Mouse (Mus musculus) MEL (cell line): ENCODE measurements at regions not wholly inside any gene's neighbourhood (a gene's known extent, or its start where the extent isn't known, plus 50 kb on each side); places are given as distances from the start of the nearest gene placed in this dataset.

Experiments
- DNase-seq: peaks from one replicate; pipeline ENCODE4 v3.0.0; 2011; ENCODE audit warnings: low read depth, low spot score
- H3K27ac ChIP-seq: 2 replicates; pipeline ENCODE4 v1.5.1; 2012; ENCODE audit warnings: low read depth, mild to moderate bottlenecking, control low read depth, low read length, moderate library complexity; ENCODE audit not compliant: control insufficient read depth
- H3K27me3 ChIP-seq, 2 experiments: fragments of 150-350 bp in 1 of 2; sonication (generic) in 1 of 2; 2 replicates each; pipeline ENCODE4 v1.6.1; 2012; ENCODE audit warnings: low read length in 2 of 2, mild to moderate bottlenecking in 2 of 2, improper control_type of control experiment in 1 of 2, moderate library complexity in 1 of 2; ENCODE audit not compliant: insufficient read depth in 2 of 2, control insufficient read depth in 1 of 2
- H3K36me3 ChIP-seq, 2 experiments: 2 replicates each; pipeline ENCODE4 v1.6.1; 2012 to 2014; ENCODE audit warnings: low read length in 2 of 2, improper control_type of control experiment in 1 of 2, inconsistent platforms in 1 of 2, mild to moderate bottlenecking in 1 of 2; ENCODE audit not compliant: insufficient read depth in 2 of 2, control insufficient read depth in 1 of 2
- H3K4me1 ChIP-seq, 2 experiments: fragments of 150-350 bp in 1 of 2; sonication (generic) in 1 of 2; 2 replicates each; pipeline ENCODE4 v1.6.1; 2012; ENCODE audit warnings: low read length in 2 of 2, improper control_type of control experiment in 1 of 2, mild to moderate bottlenecking in 1 of 2; ENCODE audit not compliant: insufficient read depth in 2 of 2, control insufficient read depth in 1 of 2
- H3K4me3 ChIP-seq, 2 experiments: fragments of 150-350 bp in 1 of 2; sonication (generic) in 1 of 2; 2 replicates each; pipeline ENCODE4 v1.5.1; 2012; ENCODE audit warnings: low read depth in 2 of 2, low read length in 2 of 2, mild to moderate bottlenecking in 2 of 2, moderate library complexity in 2 of 2, control low read depth in 1 of 2, improper control_type of control experiment in 1 of 2; ENCODE audit not compliant: control insufficient read depth in 1 of 2, insufficient read depth in 1 of 2
- H3K79me2 ChIP-seq: 2 replicates; pipeline ENCODE4 v1.6.1; 2012; ENCODE audit warnings: mild to moderate bottlenecking, low read length, moderate library complexity; ENCODE audit not compliant: control insufficient read depth, poor library complexity, insufficient read depth
- H3K9ac ChIP-seq: 2 replicates; pipeline ENCODE4 v1.6.1; 2012; ENCODE audit warnings: low read depth, mild to moderate bottlenecking, control low read depth, low read length, moderate library complexity; ENCODE audit not compliant: control insufficient read depth, poor library complexity, severe bottlenecking
- H3K9me3 ChIP-seq: fragments of 150-350 bp; sonication (generic); replicated peaks from 2 replicates; pipeline ENCODE4 v1.6.1; 2012; ENCODE audit warnings: mild to moderate bottlenecking, low read length, improper control_type of control experiment, moderate library complexity; ENCODE audit not compliant: insufficient read depth
- CHD1 ChIP-seq: IDR thresholded peaks from 2 replicates; pipeline ENCODE4 v1.6.1; 2012; ENCODE audit warnings: low read depth, mild to moderate bottlenecking, inconsistent platforms, low read length, improper control_type of control experiment
- CHD2 ChIP-seq: IDR thresholded peaks from 2 replicates; pipeline ENCODE4 v1.6.1; 2011; ENCODE audit warnings: low read length, improper control_type of control experiment
- CTCF ChIP-seq, 3 experiments: IDR thresholded peaks in 2 of 3; conservative IDR thresholded peaks in 1 of 3; 2 replicates each; pipeline ENCODE4 v1.5.1; 2011 to 2012; ENCODE audit warnings: low read length in 3 of 3, low read depth in 2 of 3, mild to moderate bottlenecking in 2 of 3, improper control_type of control experiment in 1 of 3, inconsistent platforms in 1 of 3, mixed read lengths in 1 of 3, moderate library complexity in 1 of 3; ENCODE audit not compliant: control insufficient read depth in 1 of 3, insufficient read depth in 1 of 3, poor library complexity in 1 of 3, severe bottlenecking in 1 of 3
- ELF1 ChIP-seq: IDR thresholded peaks from 2 replicates; pipeline ENCODE4 v1.6.1; 2014; ENCODE audit warnings: low read depth, mild to moderate bottlenecking, inconsistent platforms, low read length, improper control_type of control experiment, moderate library complexity
- EP300 ChIP-seq, 2 experiments: IDR thresholded peaks; 2 replicates each; pipeline ENCODE4 v1.6.1; 2011; ENCODE audit warnings: improper control_type of control experiment in 2 of 2, low read length in 2 of 2, low read depth in 1 of 2, mild to moderate bottlenecking in 1 of 2
- JUND ChIP-seq: IDR thresholded peaks from 2 replicates; pipeline ENCODE4 v1.6.1; 2011; ENCODE audit warnings: low read depth, mild to moderate bottlenecking, improper control_type of control experiment, low read length
- KAT2A ChIP-seq: conservative IDR thresholded peaks from 2 replicates; pipeline ENCODE4 v1.6.1; 2012; ENCODE audit warnings: low read depth, low read length, improper control_type of control experiment, inconsistent platforms
- MAFK ChIP-seq: IDR thresholded peaks from 2 replicates; pipeline ENCODE4 v1.6.1; 2011; ENCODE audit warnings: low read depth, mild to moderate bottlenecking, low read length, improper control_type of control experiment, borderline replicate concordance
- MAX ChIP-seq: IDR thresholded peaks from 2 replicates; pipeline ENCODE4 v1.6.1; 2011; ENCODE audit warnings: low read length, improper control_type of control experiment
- MEF2A ChIP-seq: IDR thresholded peaks from 2 replicates; pipeline ENCODE4 v1.6.1; 2014; ENCODE audit warnings: low read depth, mild to moderate bottlenecking, inconsistent platforms, low read length, improper control_type of control experiment; ENCODE audit not compliant: poor library complexity, insufficient replicate concordance, severe bottlenecking; ENCODE audit errors: extremely low read depth
- MYC ChIP-seq: IDR thresholded peaks from 2 replicates; pipeline ENCODE4 v1.6.1; 2011; ENCODE audit warnings: low read depth, mild to moderate bottlenecking, low read length, improper control_type of control experiment, moderate library complexity
- POLR2AphosphoS2 ChIP-seq: IDR thresholded peaks from 2 replicates; pipeline ENCODE4 v1.6.1; 2011; ENCODE audit warnings: low read length, improper control_type of control experiment
- RCOR1 ChIP-seq: IDR thresholded peaks from 2 replicates; pipeline ENCODE4 v1.6.1; 2012; ENCODE audit warnings: low read depth, mild to moderate bottlenecking, inconsistent platforms, low read length, improper control_type of control experiment
- TAL1 ChIP-seq: IDR thresholded peaks from 2 replicates; pipeline ENCODE4 v1.6.1; 2012; ENCODE audit warnings: mild to moderate bottlenecking, inconsistent platforms, low read length, moderate library complexity, mixed read lengths
- TBP ChIP-seq: IDR thresholded peaks from 2 replicates; pipeline ENCODE4 v1.8.0; 2011; ENCODE audit warnings: low read depth, low read length, improper control_type of control experiment

- DNase-seq: no peak
- Histone ChIP-seq H3K36me3 (no peaks in the 10 kb centered on the region), H3K27ac (no peak overlapping the region), H3K9ac (no peak overlapping the region), H3K27me3 (no peaks in the 10 kb centered on the region), H3K4me1 (no peaks in the 10 kb centered on the region), H3K9me3 (no peaks in the 10 kb centered on the region), H3K4me3 (no peak overlapping the region), H3K79me2 (no peaks in the 10 kb centered on the region)
- TF ChIP-seq MAFK (no peak), JUND (no peak), POLR2AphosphoS2 (no peak), TBP (no peak), ELF1 (no peak), TAL1 (no peak), CHD2 (no peak), MAX (no peak), CTCF (IDR thresholded peaks at IDR 0.05 in 2 of 3, conservative IDR thresholded peaks at IDR 0.05 in 1 of 3; ENCODE audit: control insufficient read depth in 1 of 3, insufficient read depth in 1 of 3, low read depth in 2 of 3, low read length in 3 of 3, poor library complexity in 1 of 3, severe bottlenecking in 1 of 3) (no peak), CHD1 (no peak), EP300 (IDR thresholded peaks at IDR 0.05; ENCODE audit: low read depth in 1 of 2, low read length in 2 of 2) (no peak), MYC (no peak), MEF2A (no peak)
These were observed 106.7 kb upstream of the Col1a2 start for GRCm38 (mm10) chr6:4397695-4398598.

- Histone ChIP-seq H3K27ac (no peak overlapping the region), H3K27me3 (no peaks in the 10 kb centered on the region), H3K4me1 (no peaks in the 10 kb centered on the region), H3K4me3 (no peak overlapping the region), H3K79me2 (no peaks in the 10 kb centered on the region), H3K9ac (no peak overlapping the region), H3K9me3 (no peaks in the 10 kb centered on the region), H3K36me3 (no peaks in the 10 kb centered on the region)
- no peak for DNase-seq
- no peak for TF ChIP-seq KAT2A
- TF ChIP-seq RCOR1: no peak
- TF ChIP-seq CHD2: no peak
- TF ChIP-seq MYC: no peak
These were observed 106.0 kb upstream of the Col1a2 start for GRCm38 (mm10) chr6:4398599-4398980.
